Mouse (Mus musculus) bone marrow, adult 2 months (tissue): ENCODE results near the gene Mark4. TPM values are rescaled to one million over a fixed set of nuclear protein-coding genes. Genes with fewer than 3 reads are reported as not detected.

Source experiments
- H3K27ac ChIP-seq: fragments of 200-500 bp; 2 replicates; pipeline ENCODE4 v1.5.1; 2012; ENCODE audit warnings: low read depth, mild to moderate bottlenecking, control low read depth, inconsistent platforms, low read length; ENCODE audit not compliant: control insufficient read depth, poor library complexity, insufficient read depth
- H3K4me1 ChIP-seq: fragments of 200-500 bp; 2 replicates; pipeline ENCODE4 v1.6.1; 2011; ENCODE audit warnings: low read length; ENCODE audit not compliant: control insufficient read depth, insufficient read depth
- H3K4me3 ChIP-seq: fragments of 200-500 bp; replicated peaks from 2 replicates; pipeline ENCODE3; 2011; ENCODE audit warnings: mild to moderate bottlenecking, low read depth, low read length, control low read depth; ENCODE audit not compliant: control insufficient read depth
- CTCF ChIP-seq: fragments of 200-500 bp; IDR thresholded peaks from 2 replicates; pipeline ENCODE4 v1.5.1; 2011; ENCODE audit warnings: low read length, control low read depth; ENCODE audit not compliant: control insufficient read depth, insufficient read depth
- POLR2A ChIP-seq: fragments of 200-500 bp; IDR thresholded peaks from 2 replicates; pipeline ENCODE4 v1.6.1; 2011; ENCODE audit warnings: low read depth, mild to moderate bottlenecking, control low read depth, low read length, borderline replicate concordance; ENCODE audit not compliant: control insufficient read depth
- WGBS: fragments of 180-500 bp; shearing (Covaris S2); methylation state at CpG from one replicate; pipeline ENCODE4 v1.1.7; 2018; 5-methylcytosine and 5-hydroxymethylcytosine counted together
- polyA plus RNA-seq: library from polyadenylated mRNA; stranded (reverse); fragments of >200 nt; gene quantifications from 2 replicates; pipeline ENCODE4 v1.2.4, GENCODE M21; 2011; ENCODE audit warnings: low replicate concordance; ENCODE audit not compliant: missing spikeins, insufficient read depth, insufficient read length

Gene Mark4
- polyA plus RNA-seq, 1 experiment = 14.6 TPM

GRCm38 (mm10) chr7:19498326-19498725 is 39.7 kb upstream of the Mark4 start:
- no peak overlapping the region for H3K27ac ChIP-seq
- peaks cover 2% of the 10 kb centered on the region; the same call in 1 of the 2 replicates for H3K4me1 ChIP-seq
- WGBS = 89% methylated on average over 4 of the region's 4 CpGs
- H3K4me3 ChIP-seq = no peak overlapping the region
- TF ChIP-seq POLR2A (no peak), CTCF (no peak)

GRCm38 (mm10) chr7:19496214-19496555 is 37.6 kb upstream of the Mark4 start:
- Histone ChIP-seq H3K4me3 (no peak overlapping the region), H3K27ac (no peak overlapping the region), H3K4me1 (peaks cover 2% of the 10 kb centered on the region; the same call in 1 of the 2 replicates)
- WGBS = 56% methylated on average over 5 of the region's 5 CpGs
- TF ChIP-seq CTCF (no peak), POLR2A (no peak)

- WGBS = 72% methylated on average over 20 of the region's 20 CpGs
- Histone ChIP-seq H3K4me1 (peaks cover 2% of the 10 kb centered on the region; the same call in 1 of the 2 replicates), H3K4me3 (no peak overlapping the region), H3K27ac (no peak overlapping the region)
- TF ChIP-seq POLR2A (no peak), CTCF (no peak)
Observed at GRCm38 (mm10) chr7:19495521-19496213, 37.0 kb upstream of the Mark4 start.

- H3K4me3 ChIP-seq = no peak overlapping the region
- 88% methylated on average over 25 of the region's 25 CpGs for WGBS
- no peaks in the 10 kb centered on the region; the same call in 1 of the 2 replicates for H3K4me1 ChIP-seq
- TF ChIP-seq CTCF = no peak
- no peak for TF ChIP-seq POLR2A
- H3K27ac ChIP-seq = no peak overlapping the region
Observed at GRCm38 (mm10) chr7:19494751-19495474, 36.3 kb upstream of the Mark4 start.

GRCm38 (mm10) chr7:19491731-19492130 is 33.1 kb upstream of the Mark4 start:
- no peak; the same call in 1 of the 2 replicates for TF ChIP-seq POLR2A
- TF ChIP-seq CTCF = no peak
- 2% methylated on average over 26 of the region's 26 CpGs for WGBS
- H3K27ac ChIP-seq = peak overlapping the region; percentile 39; the same call in 1 of the 2 replicates
- peak overlapping the region; percentile 3 for H3K4me3 ChIP-seq
- H3K4me1 ChIP-seq = no peaks in the 10 kb centered on the region; the same call in 1 of the 2 replicates

GRCm38 (mm10) chr7:19489525-19489924 is 30.9 kb upstream of the Mark4 start:
- no peak overlapping the region for H3K4me3 ChIP-seq
- WGBS = 92% methylated on average over 31 of the region's 31 CpGs
- TF ChIP-seq CTCF (no peak), POLR2A (no peak)
- H3K27ac ChIP-seq = no peak overlapping the region
- H3K4me1 ChIP-seq = no peaks in the 10 kb centered on the region; the same call in 1 of the 2 replicates

- Histone ChIP-seq H3K4me1 (no peaks in the 10 kb centered on the region; the same call in 1 of the 2 replicates), H3K4me3 (no peak overlapping the region), H3K27ac (no peak overlapping the region)
- WGBS = 66% methylated on average over 7 of the region's 7 CpGs
- TF ChIP-seq POLR2A = no peak
- TF ChIP-seq CTCF = no peak
Observed at GRCm38 (mm10) chr7:19486549-19486948, 27.9 kb upstream of the Mark4 start.

GRCm38 (mm10) chr7:19485488-19485887 is 26.9 kb upstream of the Mark4 start:
- 67% methylated on average over 1 of the region's 1 CpGs for WGBS
- TF ChIP-seq POLR2A (no peak), CTCF (no peak)
- Histone ChIP-seq H3K27ac (no peak overlapping the region), H3K4me3 (no peak overlapping the region), H3K4me1 (no peaks in the 10 kb centered on the region)
